Mouse (Mus musculus): ENCODE data around the gene Suds3. TPM values are rescaled to one million over a fixed set of nuclear protein-coding genes. Genes with fewer than 3 reads are reported as not detected.
A peak's percentile ranks its signal among the peaks of the same experiment; 100 is the strongest.

Suds3 gene
- total RNA-seq, 1 experiment = 58.7 TPM

DNA sequence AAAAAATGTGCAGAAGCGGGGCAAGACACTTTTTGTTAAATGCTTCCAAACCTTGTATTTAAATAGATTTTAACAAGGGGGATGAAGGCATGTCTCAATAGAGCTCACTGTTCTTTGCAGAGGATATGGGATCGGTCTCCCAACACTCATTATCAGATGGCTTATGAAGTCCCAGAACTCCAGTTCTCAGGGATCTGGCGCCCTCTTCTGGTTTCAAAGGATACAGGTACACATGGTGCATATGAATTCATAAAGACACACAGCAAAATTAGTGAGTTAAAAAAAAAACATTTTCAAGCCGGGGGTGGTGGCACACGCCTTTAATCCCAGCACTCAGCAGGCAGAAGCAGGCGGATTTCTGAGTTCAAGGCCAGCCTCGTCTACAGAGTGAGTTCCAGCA, 2.6 kb downstream of the Suds3 start:
- Histone ChIP-seq H3K9ac (ENCODE audit: insufficient read depth, low read depth, low read length, poor library complexity, severe bottlenecking) (no peak overlapping the region), H3K4me3 (ENCODE audit: insufficient read depth in 1 of 2, low read depth in 1 of 2, low read length in 2 of 2, poor library complexity in 1 of 2, severe bottlenecking in 1 of 2) (no peak overlapping the region), H3K27ac (ENCODE audit: insufficient read depth, low read depth, low read length, poor library complexity, severe bottlenecking) (no peak overlapping the region), H3K9me3 (ENCODE audit: control insufficient read depth, insufficient read depth, low read depth, low read length) (no peaks in the 10 kb centered on the region), H3K36me3 (ENCODE audit: control insufficient read depth, insufficient read depth, low read length, poor library complexity, severe bottlenecking) (peaks cover 23% of the 10 kb centered on the region), H3K4me1 (ENCODE audit: control insufficient read depth in 2 of 2, insufficient read depth in 2 of 2, low read length in 2 of 2, poor library complexity in 1 of 2) (peaks cover 5 to 10% of the 10 kb centered on the region in 2 experiments; a peak in 3 of 4 replicates)
- no peak for DNase-seq (ENCODE audit: low read depth, low spot score)
- in situ Hi-C loops (cut with MboI; ENCODE audit: low sequenced_read_pairs in 2 of 2, unreplicated experiment in 2 of 2) = no loop called here
- TF ChIP-seq ZC3H11A (IDR thresholded peaks at IDR 0.05; ENCODE audit: borderline replicate concordance, low read depth, low read length) (no peak), MAFK (IDR thresholded peaks at IDR 0.05; ENCODE audit: insufficient read depth, low read depth, low read length) (no peak), CHD2 (IDR thresholded peaks at IDR 0.05; ENCODE audit: low read depth, low read length) (no peak), HCFC1 (IDR thresholded peaks at IDR 0.05; ENCODE audit: borderline replicate concordance, insufficient read depth, low read length) (no peak), ZNF384 (IDR thresholded peaks at IDR 0.05; ENCODE audit: low read depth, low read length) (no peak)

DNA sequence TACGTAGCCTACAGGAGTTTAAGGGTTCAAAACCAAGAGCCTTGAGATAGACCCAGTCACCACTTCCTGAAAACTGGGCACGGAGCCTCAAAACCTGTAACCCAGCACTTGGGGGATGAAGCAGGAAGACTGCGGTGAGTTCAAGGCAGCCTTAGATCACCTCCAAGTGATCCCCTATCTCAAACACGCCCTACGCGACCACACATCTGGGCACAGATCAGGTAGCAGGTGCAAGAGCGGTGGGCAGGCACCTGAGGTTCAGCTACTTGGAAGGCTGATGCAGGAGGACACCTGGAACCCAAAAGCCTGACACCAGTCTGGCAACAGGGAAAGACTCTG, 4.2 kb downstream of the Suds3 start:
- no peaks in the 10 kb centered on the region for H3K9me3 ChIP-seq (ENCODE audit: control insufficient read depth, insufficient read depth, low read depth, low read length)
- peaks cover 32% of the 10 kb centered on the region for H3K36me3 ChIP-seq (ENCODE audit: control insufficient read depth, insufficient read depth, low read length, poor library complexity, severe bottlenecking)
- H3K27ac ChIP-seq (ENCODE audit: insufficient read depth, low read depth, low read length, poor library complexity, severe bottlenecking) = no peak overlapping the region
- DNase-seq (ENCODE audit: low read depth, low spot score) = no peak
- TF ChIP-seq HCFC1 (IDR thresholded peaks at IDR 0.05; ENCODE audit: borderline replicate concordance, insufficient read depth, low read length) = no peak
- no peak for TF ChIP-seq MAFK (IDR thresholded peaks at IDR 0.05; ENCODE audit: insufficient read depth, low read depth, low read length)
- no peak for TF ChIP-seq ZNF384 (IDR thresholded peaks at IDR 0.05; ENCODE audit: low read depth, low read length)
- TF ChIP-seq ZC3H11A (IDR thresholded peaks at IDR 0.05; ENCODE audit: borderline replicate concordance, low read depth, low read length) = no peak
- TF ChIP-seq CHD2 (IDR thresholded peaks at IDR 0.05; ENCODE audit: low read depth, low read length) = no peak
- no peak overlapping the region for H3K4me3 ChIP-seq (ENCODE audit: insufficient read depth in 1 of 2, low read depth in 1 of 2, low read length in 2 of 2, poor library complexity in 1 of 2, severe bottlenecking in 1 of 2)
- H3K9ac ChIP-seq (ENCODE audit: insufficient read depth, low read depth, low read length, poor library complexity, severe bottlenecking) = 0 out of 2 replicates have a peak overlapping the region, but pooled peaks have one; percentile 7
- peaks cover 5 to 10% of the 10 kb centered on the region in 2 experiments; a peak in 3 of 4 replicates for H3K4me1 ChIP-seq (ENCODE audit: control insufficient read depth in 2 of 2, insufficient read depth in 2 of 2, low read length in 2 of 2, poor library complexity in 1 of 2)
- in situ Hi-C loops (cut with MboI; ENCODE audit: low sequenced_read_pairs in 2 of 2, unreplicated experiment in 2 of 2) = no loop called here

DNA sequence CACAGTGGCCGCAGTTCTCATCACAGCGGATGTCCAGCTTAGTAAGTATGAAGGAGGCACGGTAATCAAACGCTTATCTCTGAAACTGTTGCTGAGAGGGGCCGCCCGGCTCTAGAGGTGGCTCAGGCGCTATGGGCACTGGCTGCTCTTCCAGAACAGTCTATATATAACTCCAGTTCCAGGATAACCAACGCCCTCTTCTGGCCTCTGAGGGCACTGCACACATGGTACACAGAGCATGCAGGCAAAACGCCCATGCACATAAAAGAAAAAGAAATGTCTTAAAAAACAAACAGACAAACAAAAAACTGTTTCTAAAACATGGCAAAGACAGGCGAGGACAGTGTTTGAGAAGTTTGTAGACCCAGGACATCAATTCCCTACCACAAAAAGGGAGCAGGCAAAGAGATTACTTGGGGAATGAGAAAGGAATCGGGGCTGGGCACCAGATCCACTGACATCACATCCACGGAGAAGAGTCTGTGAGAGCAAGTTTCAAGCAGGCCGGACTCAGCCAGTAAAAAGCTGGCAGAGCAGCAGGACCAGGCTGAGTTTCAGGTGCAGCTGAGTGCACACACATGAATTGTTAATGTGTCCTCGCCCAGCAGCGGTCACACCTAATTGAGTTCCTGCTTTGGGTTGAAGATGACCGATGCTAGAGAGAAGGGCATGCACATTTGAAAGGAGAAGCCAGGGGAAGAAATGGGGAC, 4.7 kb downstream of the Suds3 start:
- in situ Hi-C loops (cut with MboI; ENCODE audit: low sequenced_read_pairs in 2 of 2, unreplicated experiment in 2 of 2) = no loop called here
- H3K36me3 ChIP-seq (ENCODE audit: control insufficient read depth, insufficient read depth, low read length, poor library complexity, severe bottlenecking) = peaks cover 36% of the 10 kb centered on the region
- no peak for DNase-seq (ENCODE audit: low read depth, low spot score)
- no peak overlapping the region for H3K27ac ChIP-seq (ENCODE audit: insufficient read depth, low read depth, low read length, poor library complexity, severe bottlenecking)
- H3K4me3 ChIP-seq (ENCODE audit: insufficient read depth in 1 of 2, low read depth in 1 of 2, low read length in 2 of 2, poor library complexity in 1 of 2, severe bottlenecking in 1 of 2) = peak overlapping the region; percentile 22 to 31; a peak in 2 of 4 replicates
- H3K4me1 ChIP-seq (ENCODE audit: control insufficient read depth in 2 of 2, insufficient read depth in 2 of 2, low read length in 2 of 2, poor library complexity in 1 of 2) = peaks cover 5 to 10% of the 10 kb centered on the region in 2 experiments; a peak in 3 of 4 replicates
- no peak for TF ChIP-seq ZNF384 (IDR thresholded peaks at IDR 0.05; ENCODE audit: low read depth, low read length)
- TF ChIP-seq MAFK (IDR thresholded peaks at IDR 0.05; ENCODE audit: insufficient read depth, low read depth, low read length) = no peak
- TF ChIP-seq HCFC1 (IDR thresholded peaks at IDR 0.05; ENCODE audit: borderline replicate concordance, insufficient read depth, low read length) = no peak
- no peak for TF ChIP-seq CHD2 (IDR thresholded peaks at IDR 0.05; ENCODE audit: low read depth, low read length)
- TF ChIP-seq ZC3H11A (IDR thresholded peaks at IDR 0.05; ENCODE audit: borderline replicate concordance, low read depth, low read length) = no peak
- no peaks in the 10 kb centered on the region for H3K9me3 ChIP-seq (ENCODE audit: control insufficient read depth, insufficient read depth, low read depth, low read length)
- H3K9ac ChIP-seq (ENCODE audit: insufficient read depth, low read depth, low read length, poor library complexity, severe bottlenecking) = peak overlapping the region; percentile 14; the same call in 1 of the 2 replicates

DNA sequence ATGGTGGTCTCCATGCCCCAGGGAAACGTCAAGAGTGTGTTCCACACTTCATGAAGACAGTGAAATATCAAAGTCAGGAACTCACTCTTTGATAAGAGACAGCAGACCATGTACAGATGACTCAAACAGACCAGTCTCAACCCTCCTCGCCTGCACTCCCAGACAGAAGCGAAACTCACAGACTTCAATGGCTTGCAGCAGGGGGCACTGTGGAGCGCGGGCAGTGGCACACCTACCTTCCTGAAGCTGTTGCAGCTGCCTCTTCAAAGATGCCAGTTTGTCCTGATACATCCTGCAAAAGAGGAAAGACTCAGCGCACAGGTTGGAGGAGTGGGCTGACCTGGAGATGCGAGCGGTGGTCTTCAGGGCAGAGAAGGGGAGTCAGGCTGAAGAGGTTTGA, 6.4 kb downstream of the Suds3 start:
- Histone ChIP-seq H3K4me3 (ENCODE audit: insufficient read depth in 1 of 2, low read depth in 1 of 2, low read length in 2 of 2, poor library complexity in 1 of 2, severe bottlenecking in 1 of 2) (no peak overlapping the region), H3K4me1 (ENCODE audit: control insufficient read depth in 2 of 2, insufficient read depth in 2 of 2, low read length in 2 of 2, poor library complexity in 1 of 2) (peaks cover 5 to 10% of the 10 kb centered on the region in 2 experiments; a peak in 3 of 4 replicates), H3K9me3 (ENCODE audit: control insufficient read depth, insufficient read depth, low read depth, low read length) (no peaks in the 10 kb centered on the region), H3K9ac (ENCODE audit: insufficient read depth, low read depth, low read length, poor library complexity, severe bottlenecking) (no peak overlapping the region), H3K27ac (ENCODE audit: insufficient read depth, low read depth, low read length, poor library complexity, severe bottlenecking) (no peak overlapping the region), H3K36me3 (ENCODE audit: control insufficient read depth, insufficient read depth, low read length, poor library complexity, severe bottlenecking) (peaks cover 47% of the 10 kb centered on the region)
- in situ Hi-C loops (cut with MboI; ENCODE audit: low sequenced_read_pairs in 2 of 2, unreplicated experiment in 2 of 2) = no loop called here
- DNase-seq (ENCODE audit: low read depth, low spot score) = no peak
- TF ChIP-seq HCFC1 (IDR thresholded peaks at IDR 0.05; ENCODE audit: borderline replicate concordance, insufficient read depth, low read length) (no peak), MAFK (IDR thresholded peaks at IDR 0.05; ENCODE audit: insufficient read depth, low read depth, low read length) (no peak), CHD2 (IDR thresholded peaks at IDR 0.05; ENCODE audit: low read depth, low read length) (no peak), ZNF384 (IDR thresholded peaks at IDR 0.05; ENCODE audit: low read depth, low read length) (no peak), ZC3H11A (IDR thresholded peaks at IDR 0.05; ENCODE audit: borderline replicate concordance, low read depth, low read length) (no peak)
